Mouse (Mus musculus): ENCODE results near the gene Pum3. TPM values are rescaled to one million over a fixed set of nuclear protein-coding genes. Genes with fewer than 3 reads are reported as not detected.

The Pum3 gene
- polyA plus RNA-seq, 1 experiment from 2014 or later: 67.0 TPM

DNA sequence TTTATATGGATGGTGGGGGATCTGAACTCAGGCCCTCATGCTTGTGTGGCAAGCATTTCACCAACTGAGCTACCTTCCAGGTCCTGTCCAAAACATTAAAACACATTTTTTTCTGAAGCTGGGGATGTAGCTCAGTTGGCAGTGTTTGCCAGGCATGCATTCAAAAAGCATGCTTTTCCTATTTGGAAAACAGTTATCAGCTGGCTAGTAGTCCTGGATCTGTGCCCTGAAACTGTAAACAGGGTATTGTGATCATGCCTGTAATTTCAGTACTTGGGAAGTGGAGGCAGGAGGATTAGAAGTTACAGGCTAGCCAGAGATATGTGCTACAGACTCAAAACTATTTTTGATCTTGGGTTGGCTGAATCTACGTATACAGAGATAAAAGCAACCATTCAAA is 47.5 kb downstream of the Pum3 start:
- Histone ChIP-seq H3K36me3 (ENCODE audit: control insufficient read depth, insufficient read depth, low read length) (peaks cover 11% of the 10 kb centered on the region), H3K9me3 (ENCODE audit: control insufficient read depth, low read length) (no peaks in the 10 kb centered on the region), H3K4me3 (ENCODE audit: low read length) (no peak overlapping the region), H3K4me2 (ENCODE audit: low read depth, low read length) (no peak overlapping the region), H3K9ac (ENCODE audit: low read length) (no peak overlapping the region), H3K27ac (ENCODE audit: low read length) (no peak overlapping the region), H3K27me3 (ENCODE audit: control insufficient read depth, insufficient read depth, low read depth, low read length) (no peaks in the 10 kb centered on the region), H3K4me1 (replicated peaks; ENCODE audit: control insufficient read depth, insufficient read depth, low read length) (no peaks in the 10 kb centered on the region; the same call in 1 of the 2 replicates)
- ATAC-seq (ENCODE audit: low read depth): no peak
- WGBS: 76% methylated on average over 1 of the region's 1 CpGs

DNA sequence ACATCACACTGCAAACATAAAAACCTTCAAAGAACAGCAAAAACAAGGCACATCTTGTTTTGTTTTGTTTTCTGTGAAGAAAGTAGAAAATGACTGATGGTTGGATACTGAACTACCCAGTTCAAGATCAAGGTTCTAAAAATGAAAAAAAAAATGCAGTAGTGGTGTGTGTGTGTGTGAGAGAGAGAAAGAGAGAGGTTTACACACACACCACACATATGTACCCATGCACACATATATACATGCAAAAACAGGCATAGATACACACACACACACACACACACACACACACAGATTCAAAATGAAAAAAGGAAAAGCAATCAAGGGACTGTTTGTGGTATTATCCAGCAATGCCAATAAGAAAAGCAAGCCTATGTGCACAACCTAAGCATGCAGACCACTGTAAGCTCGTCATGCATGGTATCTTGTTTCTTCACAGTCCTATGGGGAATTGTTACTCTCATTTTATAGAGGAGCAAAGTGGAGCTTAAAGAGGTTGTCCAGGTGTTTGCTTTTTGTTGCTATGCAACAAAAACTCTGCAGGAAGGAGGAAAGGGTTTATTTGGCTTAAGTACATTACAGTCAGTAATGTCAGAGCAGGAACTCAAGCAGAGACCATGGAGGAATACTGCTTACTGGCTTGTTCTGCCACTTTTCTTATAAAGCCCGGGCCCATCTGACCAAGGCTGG is 49.8 kb downstream of the Pum3 start:
- H3K9ac ChIP-seq (ENCODE audit: low read length): no peak overlapping the region
- H3K4me2 ChIP-seq (ENCODE audit: low read depth, low read length): no peak overlapping the region
- no peaks in the 10 kb centered on the region for H3K9me3 ChIP-seq (ENCODE audit: control insufficient read depth, low read length)
- no peak overlapping the region for H3K4me3 ChIP-seq (ENCODE audit: low read length)
- H3K36me3 ChIP-seq (ENCODE audit: control insufficient read depth, insufficient read depth, low read length): no peaks in the 10 kb centered on the region
- H3K27ac ChIP-seq (ENCODE audit: low read length): no peak overlapping the region
- no peak for ATAC-seq (ENCODE audit: low read depth)
- no peaks in the 10 kb centered on the region; the same call in 1 of the 2 replicates for H3K4me1 ChIP-seq (replicated peaks; ENCODE audit: control insufficient read depth, insufficient read depth, low read length)
- H3K27me3 ChIP-seq (ENCODE audit: control insufficient read depth, insufficient read depth, low read depth, low read length): no peaks in the 10 kb centered on the region
- 51% methylated on average over 2 of the region's 2 CpGs for WGBS

DNA sequence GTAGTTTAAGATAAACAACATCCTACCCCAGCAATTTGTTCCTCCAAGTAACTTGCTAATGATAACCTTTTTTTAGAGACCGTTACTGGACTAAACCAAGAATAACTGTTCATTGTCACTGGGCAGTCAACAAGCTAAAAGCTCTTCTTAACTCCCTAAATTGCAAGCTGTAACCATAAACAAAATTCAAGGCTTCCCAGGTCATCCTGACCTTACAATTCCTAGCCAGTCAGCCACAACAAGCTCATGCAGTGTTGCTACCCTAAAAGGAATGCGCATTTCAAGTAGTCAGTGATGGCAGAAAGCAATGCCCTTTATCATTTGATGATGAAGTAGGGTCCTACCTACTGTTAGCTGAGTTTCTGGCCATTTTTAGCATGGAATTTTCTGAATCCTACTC is 58.8 kb downstream of the Pum3 start:
- Histone ChIP-seq H3K27me3 (ENCODE audit: control insufficient read depth, insufficient read depth, low read depth, low read length) (no peaks in the 10 kb centered on the region), H3K9ac (ENCODE audit: low read length) (no peak overlapping the region), H3K27ac (ENCODE audit: low read length) (0 out of 2 replicates have a peak overlapping the region, but pooled peaks have one; percentile 3), H3K4me2 (ENCODE audit: low read depth, low read length) (no peak overlapping the region), H3K36me3 (ENCODE audit: control insufficient read depth, insufficient read depth, low read length) (no peaks in the 10 kb centered on the region), H3K4me3 (ENCODE audit: low read length) (no peak overlapping the region), H3K9me3 (ENCODE audit: control insufficient read depth, low read length) (no peaks in the 10 kb centered on the region; the same call in 1 of the 2 replicates), H3K4me1 (replicated peaks; ENCODE audit: control insufficient read depth, insufficient read depth, low read length) (peaks cover 2% of the 10 kb centered on the region; the same call in 1 of the 2 replicates)
- WGBS: 76% methylated on average over 2 of the region's 2 CpGs
- ATAC-seq (ENCODE audit: low read depth): no peak

DNA sequence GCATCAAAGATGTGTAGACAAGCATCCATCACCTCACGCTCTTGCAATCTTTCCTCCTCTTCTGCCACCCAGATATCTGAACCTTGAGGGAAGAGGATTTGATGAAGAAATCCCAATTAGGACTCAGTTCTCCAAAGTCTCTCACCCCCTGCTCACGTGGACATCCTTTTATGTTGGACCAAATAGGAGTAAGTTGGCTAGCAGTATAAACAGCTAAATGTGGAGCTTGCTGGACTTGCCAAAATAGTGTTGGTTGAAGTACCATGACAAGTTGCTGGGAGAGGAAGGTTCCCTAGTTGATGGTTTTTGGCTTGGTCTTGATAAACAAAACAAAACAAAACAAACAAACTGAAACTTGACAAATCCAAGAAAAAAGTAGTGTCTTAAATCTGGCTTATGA is 59.5 kb downstream of the Pum3 start:
- H3K4me3 ChIP-seq (ENCODE audit: low read length): no peak overlapping the region
- no peak overlapping the region for H3K27ac ChIP-seq (ENCODE audit: low read length)
- H3K4me1 ChIP-seq (replicated peaks; ENCODE audit: control insufficient read depth, insufficient read depth, low read length): peaks cover 2% of the 10 kb centered on the region; the same call in 1 of the 2 replicates
- H3K4me2 ChIP-seq (ENCODE audit: low read depth, low read length): no peak overlapping the region
- no peaks in the 10 kb centered on the region for H3K27me3 ChIP-seq (ENCODE audit: control insufficient read depth, insufficient read depth, low read depth, low read length)
- no peak overlapping the region for H3K9ac ChIP-seq (ENCODE audit: low read length)
- no peaks in the 10 kb centered on the region; the same call in 1 of the 2 replicates for H3K9me3 ChIP-seq (ENCODE audit: control insufficient read depth, low read length)
- H3K36me3 ChIP-seq (ENCODE audit: control insufficient read depth, insufficient read depth, low read length): no peaks in the 10 kb centered on the region
- 69% methylated on average over 2 of the region's 2 CpGs for WGBS
- peak; percentile 79 for ATAC-seq (ENCODE audit: low read depth)

GRCm38 (mm10) chr19:27369461-27370135 is 60.0 kb downstream of the Pum3 start:
- no peaks in the 10 kb centered on the region for H3K36me3 ChIP-seq (ENCODE audit: control insufficient read depth, insufficient read depth, low read length)
- no peak overlapping the region for H3K9ac ChIP-seq (ENCODE audit: low read length)
- 40% methylated on average over 3 of the region's 3 CpGs for WGBS
- H3K9me3 ChIP-seq (ENCODE audit: control insufficient read depth, low read length): no peaks in the 10 kb centered on the region; the same call in 1 of the 2 replicates
- no peak overlapping the region for H3K27ac ChIP-seq (ENCODE audit: low read length)
- no peak overlapping the region for H3K4me3 ChIP-seq (ENCODE audit: low read length)
- H3K4me2 ChIP-seq (ENCODE audit: low read depth, low read length): no peak overlapping the region
- no peaks in the 10 kb centered on the region for H3K27me3 ChIP-seq (ENCODE audit: control insufficient read depth, insufficient read depth, low read depth, low read length)
- 0 out of 2 replicates have a peak, but pooled peaks have one; percentile 6 for ATAC-seq (ENCODE audit: low read depth)
- H3K4me1 ChIP-seq (replicated peaks; ENCODE audit: control insufficient read depth, insufficient read depth, low read length): peaks cover 4% of the 10 kb centered on the region

- no peak for ATAC-seq (ENCODE audit: low read depth)
- Histone ChIP-seq H3K27ac (ENCODE audit: low read length) (no peak overlapping the region), H3K9me3 (ENCODE audit: control insufficient read depth, low read length) (no peaks in the 10 kb centered on the region), H3K4me2 (ENCODE audit: low read depth, low read length) (no peak overlapping the region), H3K36me3 (ENCODE audit: control insufficient read depth, insufficient read depth, low read length) (no peaks in the 10 kb centered on the region), H3K9ac (ENCODE audit: low read length) (no peak overlapping the region), H3K27me3 (ENCODE audit: control insufficient read depth, insufficient read depth, low read depth, low read length) (no peaks in the 10 kb centered on the region), H3K4me1 (replicated peaks; ENCODE audit: control insufficient read depth, insufficient read depth, low read length) (peaks cover 7% of the 10 kb centered on the region), H3K4me3 (ENCODE audit: low read length) (no peak overlapping the region)
- WGBS: 77% methylated on average over 10 of the region's 10 CpGs
Measured at GRCm38 (mm10) chr19:27366113-27366746, 63.4 kb downstream of the Pum3 start.

DNA sequence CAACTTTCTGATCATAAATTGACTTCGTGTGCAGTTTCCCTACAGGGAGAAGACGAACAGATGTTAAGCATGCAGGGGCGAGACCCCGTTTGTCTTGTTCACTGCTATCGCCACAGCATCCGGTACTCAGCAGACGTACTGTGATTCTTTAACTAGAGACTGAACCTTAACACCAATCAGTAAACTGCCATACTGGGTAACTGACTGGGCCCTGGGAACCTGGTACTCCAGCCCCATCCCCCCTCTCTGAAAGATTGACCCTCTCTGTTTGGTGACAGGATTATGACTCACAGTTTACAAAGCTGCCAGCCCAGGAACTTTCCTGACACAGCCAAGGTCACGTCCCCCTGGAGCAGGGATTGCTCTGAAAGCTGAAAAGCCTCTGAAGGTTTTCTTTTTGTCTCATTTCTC is 65.1 kb downstream of the Pum3 start:
- Histone ChIP-seq H3K36me3 (ENCODE audit: control insufficient read depth, insufficient read depth, low read length) (no peaks in the 10 kb centered on the region), H3K4me3 (ENCODE audit: low read length) (peak overlapping the region; percentile 37), H3K27me3 (ENCODE audit: control insufficient read depth, insufficient read depth, low read depth, low read length) (no peaks in the 10 kb centered on the region), H3K9me3 (ENCODE audit: control insufficient read depth, low read length) (no peaks in the 10 kb centered on the region), H3K4me1 (replicated peaks; ENCODE audit: control insufficient read depth, insufficient read depth, low read length) (peaks cover 7% of the 10 kb centered on the region), H3K27ac (ENCODE audit: low read length) (no peak overlapping the region), H3K4me2 (ENCODE audit: low read depth, low read length) (peak overlapping the region; percentile 60), H3K9ac (ENCODE audit: low read length) (peak overlapping the region; percentile 51)
- peak; percentile 62 for ATAC-seq (ENCODE audit: low read depth)
- 5% methylated on average over 8 of the region's 8 CpGs for WGBS

DNA sequence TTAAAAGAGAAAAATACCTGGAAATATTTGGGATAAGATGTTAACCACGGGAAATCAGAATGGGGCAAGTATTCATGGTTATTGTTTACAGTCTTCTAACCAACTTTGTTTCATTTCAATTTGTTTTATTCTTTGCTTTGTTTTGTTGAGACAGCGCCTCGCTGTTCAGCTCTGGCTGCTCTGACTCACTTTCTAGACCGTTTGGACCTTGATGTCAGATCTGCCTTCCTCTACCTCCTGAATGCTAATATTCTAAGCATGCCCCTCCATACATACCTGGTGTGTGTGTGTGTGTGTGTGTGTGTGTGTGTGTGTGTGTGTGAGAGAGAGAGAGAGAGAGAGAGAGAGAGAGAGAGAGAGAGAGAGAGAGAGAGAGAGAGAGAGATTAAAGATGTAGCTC is 65.7 kb downstream of the Pum3 start:
- Histone ChIP-seq H3K4me2 (ENCODE audit: low read depth, low read length) (peak overlapping the region; percentile 60), H3K9me3 (ENCODE audit: control insufficient read depth, low read length) (no peaks in the 10 kb centered on the region), H3K4me1 (replicated peaks; ENCODE audit: control insufficient read depth, insufficient read depth, low read length) (peaks cover 7% of the 10 kb centered on the region), H3K4me3 (ENCODE audit: low read length) (peak overlapping the region; percentile 37), H3K36me3 (ENCODE audit: control insufficient read depth, insufficient read depth, low read length) (no peaks in the 10 kb centered on the region), H3K27me3 (ENCODE audit: control insufficient read depth, insufficient read depth, low read depth, low read length) (no peaks in the 10 kb centered on the region), H3K9ac (ENCODE audit: low read length) (no peak overlapping the region), H3K27ac (ENCODE audit: low read length) (no peak overlapping the region)
- WGBS: 32% methylated on average over 4 of the region's 4 CpGs
- ATAC-seq (ENCODE audit: low read depth): no peak

DNA sequence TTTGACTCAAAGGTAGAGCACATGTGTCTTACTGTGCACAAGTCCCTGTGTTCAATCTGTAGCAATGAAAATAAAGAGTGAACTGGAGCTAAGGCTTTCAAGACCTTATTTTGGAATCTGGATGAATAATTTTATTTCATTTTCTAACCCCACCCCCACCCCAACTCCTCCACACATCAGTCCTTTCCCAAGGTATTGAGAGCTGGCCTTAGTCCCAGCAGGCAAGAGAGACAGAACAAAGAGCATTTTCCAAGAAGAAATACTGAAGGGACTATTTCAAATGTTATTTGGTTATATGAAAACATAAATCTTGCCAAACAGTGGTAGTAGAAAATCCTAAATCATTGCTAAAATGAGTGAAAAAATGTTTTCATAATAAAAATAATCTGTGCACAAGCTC is 69.2 kb downstream of the Pum3 start:
- Histone ChIP-seq H3K27me3 (ENCODE audit: control insufficient read depth, insufficient read depth, low read depth, low read length) (no peaks in the 10 kb centered on the region), H3K9ac (ENCODE audit: low read length) (no peak overlapping the region), H3K4me3 (ENCODE audit: low read length) (no peak overlapping the region), H3K36me3 (ENCODE audit: control insufficient read depth, insufficient read depth, low read length) (no peaks in the 10 kb centered on the region), H3K4me1 (replicated peaks; ENCODE audit: control insufficient read depth, insufficient read depth, low read length) (peaks cover 7% of the 10 kb centered on the region), H3K9me3 (ENCODE audit: control insufficient read depth, low read length) (no peaks in the 10 kb centered on the region), H3K27ac (ENCODE audit: low read length) (no peak overlapping the region), H3K4me2 (ENCODE audit: low read depth, low read length) (no peak overlapping the region)
- ATAC-seq (ENCODE audit: low read depth): no peak

All from lung, embryonic 16.5 days (tissue).